Mouse (Mus musculus) intestine, embryonic 15.5 days (tissue): ENCODE measurements around the gene Gm44790. TPM values are rescaled to one million over a fixed set of nuclear protein-coding genes. Genes with fewer than 3 reads are reported as not detected.

Experiments used
- ATAC-seq: fragments of 200-750 bp; cut with Nextera tagmentation; 2 replicates; pipeline ENCODE4 v1.8.0; 2017; ENCODE audit warnings: moderate TSS enrichment, moderate library complexity
- H3K27ac ChIP-seq: fragments of 300-500 bp; sonication (generic); 2 replicates; pipeline ENCODE4 v1.5.1; 2015; ENCODE audit warnings: mild to moderate bottlenecking, inconsistent platforms
- H3K27me3 ChIP-seq: fragments of 300-500 bp; sonication (generic); replicated peaks from 2 replicates; pipeline ENCODE4 v1.6.1; 2015; ENCODE audit warnings: inconsistent platforms
- H3K36me3 ChIP-seq: fragments of 300-500 bp; sonication (generic); 2 replicates; pipeline ENCODE4 v1.6.1; 2015; ENCODE audit warnings: inconsistent platforms
- H3K4me1 ChIP-seq: fragments of 300-500 bp; sonication (generic); replicated peaks from 2 replicates; pipeline ENCODE4 v1.6.1; 2015; ENCODE audit warnings: inconsistent platforms
- H3K4me2 ChIP-seq: fragments of 300-500 bp; sonication (generic); replicated peaks from 2 replicates; pipeline ENCODE4 v1.6.1; 2015; ENCODE audit warnings: mild to moderate bottlenecking, inconsistent platforms
- H3K4me3 ChIP-seq: fragments of 300-500 bp; sonication (generic); replicated peaks from 2 replicates; pipeline ENCODE4 v1.5.1; 2015; ENCODE audit warnings: inconsistent platforms
- H3K9ac ChIP-seq: fragments of 300-500 bp; sonication (generic); 2 replicates; pipeline ENCODE4 v1.6.1; 2015; ENCODE audit warnings: inconsistent platforms
- H3K9me3 ChIP-seq: fragments of 300-500 bp; sonication (generic); 2 replicates; pipeline ENCODE4 v1.6.1; 2016; ENCODE audit warnings: inconsistent platforms
- WGBS: fragments of 180-500 bp; shearing (Covaris S2); methylation state at CpG from one replicate; pipeline ENCODE4 v1.1.7; 2015; 5-methylcytosine and 5-hydroxymethylcytosine counted together
- polyA plus RNA-seq: library from polyadenylated mRNA; unstranded; fragments of >200 nt; fragmentation: Nextera tagmentation; extraction: Ambion mirVana; gene quantifications from 2 replicates; pipeline ENCODE4 v1.2.1, GENCODE M21; 2015

Gm44790 gene
- polyA plus RNA-seq, 1 experiment from 2014 or later = not detected

DNA sequence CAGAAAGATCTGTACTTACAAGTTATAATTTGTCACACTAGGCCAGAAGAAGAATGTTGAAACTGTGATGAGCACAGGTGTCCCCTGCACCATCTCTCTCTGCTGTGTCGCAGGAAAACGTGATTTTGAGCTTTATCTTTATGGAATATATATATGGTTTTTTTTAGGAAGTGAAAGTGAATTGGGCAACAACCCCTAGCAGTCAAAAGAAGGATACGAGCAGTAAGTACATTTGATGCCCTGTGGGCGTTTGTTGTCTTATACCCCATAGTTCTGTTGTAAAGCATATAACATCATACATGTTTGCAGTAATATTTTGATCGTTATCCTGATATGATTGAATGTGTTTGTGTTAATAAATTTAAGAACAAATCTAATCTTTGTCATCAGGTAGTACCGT, 7.7 kb upstream of the Gm44790 start:
- Histone ChIP-seq H3K4me1 (no peaks in the 10 kb centered on the region), H3K36me3 (peaks cover 28% of the 10 kb centered on the region), H3K27me3 (no peaks in the 10 kb centered on the region), H3K4me2 (no peak overlapping the region), H3K9ac (no peak overlapping the region), H3K4me3 (no peak overlapping the region), H3K9me3 (no peaks in the 10 kb centered on the region), H3K27ac (no peak overlapping the region)
- 90% methylated on average over 6 of the region's 6 CpGs for WGBS
- no peak for ATAC-seq

DNA sequence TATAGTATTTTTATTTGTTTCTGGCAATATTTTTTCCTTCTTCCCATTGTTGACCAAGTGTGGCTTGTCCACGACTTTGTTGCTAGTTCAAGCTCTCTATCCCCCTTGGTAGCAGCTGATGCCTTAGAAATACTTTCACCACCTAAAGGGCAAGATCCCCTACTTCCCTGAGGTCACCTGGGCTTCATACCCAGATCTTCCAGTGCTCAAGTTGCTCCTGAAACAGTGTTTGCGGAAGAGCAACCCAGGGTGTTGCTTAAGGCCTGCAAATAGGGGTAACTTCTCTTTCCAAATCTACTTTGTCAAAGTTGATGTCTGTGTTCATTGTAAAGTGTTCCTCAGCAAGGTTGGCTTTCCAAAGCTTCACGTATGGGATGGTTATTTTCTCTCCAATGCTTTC, 7.2 kb upstream of the Gm44790 start:
- H3K27ac ChIP-seq = no peak overlapping the region
- H3K36me3 ChIP-seq = peaks cover 26% of the 10 kb centered on the region
- no peak overlapping the region for H3K4me3 ChIP-seq
- H3K4me2 ChIP-seq = no peak overlapping the region
- H3K27me3 ChIP-seq = no peaks in the 10 kb centered on the region
- ATAC-seq = no peak
- no peaks in the 10 kb centered on the region for H3K4me1 ChIP-seq
- H3K9me3 ChIP-seq = no peaks in the 10 kb centered on the region
- H3K9ac ChIP-seq = no peak overlapping the region
- 89% methylated on average over 3 of the region's 3 CpGs for WGBS

DNA sequence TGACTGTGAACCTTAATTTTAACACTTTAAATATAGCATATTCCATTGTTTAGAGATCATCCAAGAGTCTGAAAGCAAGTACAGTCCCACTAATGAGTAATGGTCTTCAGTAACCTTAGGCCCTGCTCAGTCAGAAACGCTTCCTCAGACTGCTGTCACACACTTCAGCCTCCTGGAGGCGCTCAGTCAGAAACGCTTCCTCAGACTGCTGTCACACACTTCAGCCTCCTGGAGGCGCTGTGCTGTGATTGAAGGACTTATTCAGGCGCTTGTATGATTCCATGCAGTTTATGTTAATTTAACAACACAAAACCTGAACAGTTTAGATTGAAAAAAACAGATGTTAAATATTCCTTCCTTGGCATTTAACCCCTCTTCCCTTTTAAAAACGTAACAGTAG, 6.0 kb upstream of the Gm44790 start:
- ATAC-seq = no peak
- Histone ChIP-seq H3K9me3 (no peaks in the 10 kb centered on the region), H3K9ac (no peak overlapping the region), H3K27me3 (no peaks in the 10 kb centered on the region), H3K4me2 (no peak overlapping the region), H3K36me3 (peaks cover 26% of the 10 kb centered on the region), H3K4me3 (no peak overlapping the region), H3K4me1 (no peaks in the 10 kb centered on the region), H3K27ac (no peak overlapping the region)
- 74% methylated on average over 6 of the region's 6 CpGs for WGBS

DNA sequence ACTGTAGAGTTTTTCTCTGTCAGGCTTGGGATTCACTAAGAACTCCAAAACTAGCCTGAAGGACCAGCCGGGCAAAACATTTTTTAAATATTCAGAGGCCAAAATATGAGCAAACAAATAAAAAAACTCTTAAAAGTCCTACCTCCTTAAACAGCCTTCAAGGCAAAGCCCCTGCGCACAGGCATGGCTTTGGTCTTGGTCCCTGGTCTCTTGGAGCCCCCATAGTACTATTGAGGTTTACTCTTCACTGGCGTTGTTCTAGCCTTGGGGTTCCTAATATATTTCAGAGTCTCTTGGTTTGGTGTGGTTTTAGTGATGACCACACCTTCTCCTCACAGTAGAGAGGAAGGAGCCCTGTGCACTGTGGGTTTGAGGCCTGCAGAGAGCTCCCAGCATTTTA, 5.1 kb downstream of the Gm44790 start:
- H3K27me3 ChIP-seq = no peaks in the 10 kb centered on the region
- 93% methylated on average over 3 of the region's 3 CpGs for WGBS
- H3K36me3 ChIP-seq = peaks cover 28% of the 10 kb centered on the region

DNA sequence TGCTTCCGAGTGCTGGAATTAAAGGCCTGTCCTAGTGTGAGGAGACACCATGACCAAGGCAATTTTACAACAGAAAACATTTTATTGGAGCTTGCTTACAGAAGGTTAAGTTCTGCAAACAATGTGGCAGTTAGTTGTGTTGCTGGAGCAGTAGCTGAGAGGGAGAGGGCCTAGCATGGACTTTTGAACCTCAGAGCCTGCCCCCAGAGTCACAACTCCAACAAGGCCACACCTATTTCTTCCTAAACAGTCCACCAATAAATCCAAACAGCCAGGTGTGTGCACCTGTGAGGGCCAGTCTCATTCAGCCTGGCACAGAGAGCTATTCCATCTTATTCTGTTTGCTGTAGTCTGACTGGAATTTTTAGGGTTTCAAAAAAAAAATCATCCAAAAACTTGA, 7.2 kb downstream of the Gm44790 start:
- H3K36me3 ChIP-seq = peaks cover 15% of the 10 kb centered on the region
- H3K9me3 ChIP-seq = no peaks in the 10 kb centered on the region

More for the DNA sequence above, 5.1 kb downstream of the Gm44790 start:
- Histone ChIP-seq H3K27ac (no peak overlapping the region), H3K9ac (no peak overlapping the region), H3K9me3 (no peaks in the 10 kb centered on the region), H3K4me2 (no peak overlapping the region), H3K4me1 (no peaks in the 10 kb centered on the region), H3K4me3 (no peak overlapping the region)
- no peak for ATAC-seq

DNA sequence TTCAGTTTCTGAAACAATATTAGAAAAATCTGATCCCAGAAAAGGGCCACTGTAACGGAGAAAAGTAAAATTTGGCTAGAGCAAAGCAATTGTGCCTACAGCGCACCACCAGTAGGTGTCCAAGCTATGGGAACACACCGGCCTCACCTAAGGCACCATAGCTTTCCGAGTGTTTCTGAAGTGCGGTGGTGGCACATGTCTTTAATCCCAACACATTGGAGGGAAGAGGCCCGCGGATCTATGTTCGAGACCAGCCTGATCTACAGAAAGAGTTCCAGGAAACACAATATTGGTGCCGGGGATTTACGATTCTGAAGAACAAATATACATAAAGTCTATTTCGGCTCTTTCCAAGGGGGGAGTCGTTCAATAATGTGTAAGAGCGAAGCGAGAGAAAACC, 11.3 kb downstream of the Gm44790 start:
- Histone ChIP-seq H3K36me3 (peaks cover 12% of the 10 kb centered on the region; the same call in 1 of the 2 replicates), H3K9me3 (no peaks in the 10 kb centered on the region), H3K9ac (peak overlapping the region; percentile 71), H3K4me1 (0 out of 2 replicates have a peak, but pooled peaks cover 4% of the 10 kb centered on the region), H3K27ac (peak overlapping the region; percentile 95), H3K4me3 (peak overlapping the region; percentile 71), H3K4me2 (peak overlapping the region; percentile 65), H3K27me3 (no peaks in the 10 kb centered on the region)
- peak; percentile 72 for ATAC-seq
- 1% methylated on average over 14 of the region's 14 CpGs for WGBS

More for the DNA sequence above, 7.2 kb downstream of the Gm44790 start:
- Histone ChIP-seq H3K9ac (no peak overlapping the region), H3K27me3 (no peaks in the 10 kb centered on the region), H3K4me1 (no peaks in the 10 kb centered on the region), H3K4me3 (no peak overlapping the region), H3K27ac (0 out of 2 replicates have a peak overlapping the region, but pooled peaks have one; percentile 6), H3K4me2 (no peak overlapping the region)
- ATAC-seq = no peak
- 73% methylated on average over 1 of the region's 1 CpGs for WGBS

DNA sequence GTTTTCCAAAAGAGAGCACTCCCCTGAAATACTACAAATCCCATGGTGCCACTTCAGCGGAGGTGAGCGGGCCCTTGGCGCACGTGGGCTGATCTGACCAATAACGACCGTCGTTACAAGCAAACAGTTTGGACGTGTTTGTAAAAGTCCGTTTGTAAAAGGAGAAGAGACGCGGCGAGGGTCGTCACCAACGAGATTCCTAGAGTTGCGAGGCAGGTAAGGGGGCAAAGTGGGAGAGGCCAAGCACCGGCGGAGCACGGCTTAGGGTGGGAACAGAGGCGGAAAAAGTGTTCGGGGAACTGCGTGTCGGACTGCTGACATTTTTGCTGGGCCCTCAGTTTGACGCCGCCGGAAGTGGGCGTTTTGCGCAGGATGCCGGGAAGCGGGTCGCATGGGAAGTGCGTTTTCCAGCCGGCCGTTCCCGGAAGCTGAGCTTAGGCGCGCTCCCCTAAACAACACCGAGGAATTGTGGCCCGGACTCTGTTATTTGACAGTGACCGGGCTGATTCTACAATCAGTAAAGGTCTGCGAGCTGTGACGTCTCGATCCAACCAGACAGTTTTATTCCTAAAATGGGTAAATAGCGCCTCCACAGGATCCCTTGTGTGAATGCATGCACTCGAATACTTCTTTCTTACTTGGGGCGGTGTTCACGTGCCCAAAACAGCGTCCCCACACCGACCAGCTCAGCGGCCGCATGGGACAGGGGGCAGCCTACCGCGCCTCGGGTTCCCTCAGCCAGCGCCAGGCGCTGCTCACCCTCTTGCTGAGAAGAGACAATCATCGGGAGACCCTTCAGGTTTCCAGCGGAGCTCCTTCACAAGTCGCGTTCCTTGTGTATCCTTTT, 12.0 kb downstream of the Gm44790 start, which contains the start of gene C87436:
Gene C87436 (plus strand): TSS at position 103 of the 847 bp plus-strand sequence.
- ATAC-seq = peak; percentile 97
- Histone ChIP-seq H3K9ac (peak within 1 kb of the TSS; percentile 71), H3K27ac (peak within 1 kb of the TSS; percentile 95), H3K27me3 (no peaks in the 10 kb centered on the region), H3K4me2 (peak within 1 kb of the TSS; percentile 65), H3K36me3 (peaks cover 15% of the 10 kb centered on the region), H3K4me3 (peak within 1 kb of the TSS; percentile 71), H3K9me3 (no peaks in the 10 kb centered on the region), H3K4me1 (0 out of 2 replicates have a peak, but pooled peaks cover 4% of the 10 kb centered on the region)
- WGBS = under 1% methylated on average over 59 of the region's 59 CpGs

DNA sequence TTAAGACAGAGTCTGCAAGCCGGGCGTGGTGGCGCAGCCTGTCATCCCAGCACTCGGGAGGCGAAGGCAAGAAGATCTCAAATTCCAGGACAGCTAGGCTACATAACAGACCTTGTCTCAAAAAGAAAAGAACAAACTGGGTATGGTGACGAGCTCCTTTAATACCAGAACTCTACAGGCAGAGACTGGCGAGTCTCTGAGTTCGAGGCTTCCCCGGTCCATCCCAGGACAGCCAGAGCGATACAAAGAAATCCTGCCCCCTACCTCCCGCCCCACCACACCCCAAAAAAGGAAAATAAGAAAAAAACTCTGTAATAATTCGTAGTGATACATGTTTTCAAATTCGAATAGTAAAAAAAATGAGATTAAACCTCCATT, 12.7 kb downstream of the Gm44790 start:
- 0 out of 2 replicates have a peak, but pooled peaks have one; percentile 4 for ATAC-seq
- Histone ChIP-seq H3K27me3 (no peaks in the 10 kb centered on the region), H3K9me3 (no peaks in the 10 kb centered on the region), H3K27ac (peak overlapping the region; percentile 95), H3K4me1 (0 out of 2 replicates have a peak, but pooled peaks cover 4% of the 10 kb centered on the region), H3K4me2 (peak overlapping the region; percentile 62), H3K4me3 (peak overlapping the region; percentile 71), H3K9ac (peak overlapping the region; percentile 71), H3K36me3 (peaks cover 18% of the 10 kb centered on the region)
- 3% methylated on average over 13 of the region's 13 CpGs for WGBS

DNA sequence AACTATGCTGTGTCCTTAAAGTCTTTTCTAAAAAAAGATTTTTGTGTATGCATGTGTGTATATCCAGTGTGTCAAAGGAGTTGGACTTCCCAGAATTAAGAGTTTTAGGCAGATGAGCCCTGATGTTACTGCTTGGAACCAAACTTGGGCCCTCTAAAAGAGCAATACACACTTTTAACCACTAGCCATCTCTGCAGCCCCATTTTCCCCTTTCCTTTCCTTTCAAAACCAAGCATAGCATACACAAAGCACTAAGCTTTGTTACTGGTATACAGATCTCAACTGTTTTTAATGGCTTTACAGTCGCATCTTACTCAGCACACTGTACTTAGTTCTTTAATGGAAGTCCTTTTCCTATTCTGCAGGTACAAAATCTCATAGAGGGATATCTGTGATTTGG, 13.1 kb downstream of the Gm44790 start:
- peak overlapping the region; percentile 62 for H3K4me2 ChIP-seq
- H3K27me3 ChIP-seq = no peaks in the 10 kb centered on the region
- peaks cover 18% of the 10 kb centered on the region for H3K36me3 ChIP-seq
- peak overlapping the region; percentile 71 for H3K9ac ChIP-seq
- WGBS = 88% methylated on average over 1 of the region's 1 CpGs
- no peak for ATAC-seq
- no peaks in the 10 kb centered on the region for H3K9me3 ChIP-seq
- H3K27ac ChIP-seq = no peak overlapping the region
- H3K4me3 ChIP-seq = peak overlapping the region; percentile 71
- H3K4me1 ChIP-seq = 0 out of 2 replicates have a peak, but pooled peaks cover 4% of the 10 kb centered on the region

DNA sequence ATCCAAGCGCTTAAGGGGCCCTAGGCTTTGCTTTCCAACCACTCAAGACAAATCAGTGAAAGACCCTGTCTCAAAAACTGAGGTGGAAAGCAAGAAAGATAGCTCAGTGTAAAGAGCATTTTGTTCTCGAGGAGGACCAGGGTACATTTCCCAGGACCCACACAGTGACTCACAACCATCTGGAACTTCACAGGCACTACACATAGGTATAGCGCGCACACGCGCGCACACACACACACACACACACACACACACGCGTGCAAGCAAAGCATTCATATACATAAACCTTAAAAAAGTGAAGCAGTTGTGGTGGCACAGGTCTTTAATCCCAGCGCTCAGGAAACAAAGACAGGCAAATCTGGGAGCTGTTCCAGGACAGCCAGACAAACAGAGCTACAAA, 15.1 kb downstream of the Gm44790 start:
- no peak overlapping the region for H3K9ac ChIP-seq
- no peak for ATAC-seq
- H3K4me1 ChIP-seq = 0 out of 2 replicates have a peak, but pooled peaks cover 4% of the 10 kb centered on the region
- 96% methylated on average over 10 of the region's 10 CpGs for WGBS
- H3K4me2 ChIP-seq = no peak overlapping the region
- H3K9me3 ChIP-seq = no peaks in the 10 kb centered on the region
- H3K4me3 ChIP-seq = no peak overlapping the region
- no peaks in the 10 kb centered on the region for H3K27me3 ChIP-seq
- H3K36me3 ChIP-seq = peaks cover 24% of the 10 kb centered on the region
- H3K27ac ChIP-seq = no peak overlapping the region

DNA sequence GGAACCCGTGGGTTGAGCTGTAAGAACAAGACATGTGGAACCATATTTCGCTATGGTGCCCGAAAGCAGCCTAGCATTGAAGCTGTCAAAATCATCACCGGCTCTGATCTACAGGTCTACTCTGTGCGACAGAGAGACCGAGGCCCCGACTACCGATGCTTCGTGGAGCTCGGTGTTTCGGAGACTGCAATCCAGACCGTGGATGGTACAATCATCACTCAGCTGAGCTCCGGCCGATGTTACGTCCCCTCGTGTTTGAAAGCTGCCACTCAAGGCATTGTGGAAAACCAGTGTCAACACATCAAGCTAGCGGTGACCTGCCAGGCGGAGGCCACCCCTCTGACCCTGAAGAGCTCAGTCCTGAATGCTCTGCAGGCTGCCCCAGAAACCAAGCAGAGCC, 19.1 kb downstream of the Gm44790 start:
- no peaks in the 10 kb centered on the region for H3K27me3 ChIP-seq
- no peak overlapping the region for H3K4me3 ChIP-seq
- 94% methylated on average over 18 of the region's 18 CpGs for WGBS
- H3K9ac ChIP-seq = no peak overlapping the region
- no peaks in the 10 kb centered on the region for H3K4me1 ChIP-seq
- peaks cover 31% of the 10 kb centered on the region for H3K36me3 ChIP-seq
- no peak overlapping the region for H3K4me2 ChIP-seq
- H3K9me3 ChIP-seq = no peaks in the 10 kb centered on the region
- no peak overlapping the region for H3K27ac ChIP-seq
- ATAC-seq = no peak

DNA sequence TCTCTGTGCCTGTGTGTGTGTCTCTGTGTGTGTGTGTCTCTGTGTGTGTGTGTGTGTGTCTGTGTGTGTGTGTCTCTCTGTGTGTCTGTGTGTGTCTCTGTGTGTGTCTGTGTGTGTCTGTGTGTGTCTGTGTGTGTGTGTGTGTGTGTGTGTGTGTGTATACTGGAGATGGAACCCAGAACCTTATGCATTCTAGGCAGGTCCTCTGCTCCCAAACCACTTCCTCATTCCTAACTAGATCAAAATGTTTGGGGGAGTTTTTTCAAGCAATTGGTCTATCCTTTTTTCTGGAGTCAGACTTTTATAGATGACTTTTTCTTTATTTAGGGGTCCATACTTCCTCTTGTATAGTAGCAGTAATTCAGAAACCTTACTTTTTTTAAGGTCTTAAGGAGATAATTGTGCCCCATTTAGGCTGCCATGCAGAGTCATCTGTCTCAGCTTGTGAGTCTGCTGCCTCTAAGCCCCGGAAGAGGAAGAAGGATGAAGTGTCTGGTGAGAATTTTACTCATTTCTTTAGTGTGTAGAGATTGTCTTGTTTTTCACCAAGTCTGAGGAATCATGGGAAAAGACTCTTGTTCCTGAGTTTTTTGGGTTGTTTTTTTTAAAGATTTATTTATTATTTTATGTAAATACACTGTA, 20.6 kb downstream of the Gm44790 start:
- Histone ChIP-seq H3K36me3 (peaks cover 36% of the 10 kb centered on the region), H3K9ac (no peak overlapping the region), H3K4me1 (no peaks in the 10 kb centered on the region), H3K27ac (no peak overlapping the region), H3K4me2 (no peak overlapping the region), H3K9me3 (no peaks in the 10 kb centered on the region), H3K27me3 (no peaks in the 10 kb centered on the region), H3K4me3 (no peak overlapping the region)
- 84% methylated on average over 1 of the region's 1 CpGs for WGBS
- ATAC-seq = no peak
